Mouse (Mus musculus) thymus, adult 2 months (tissue): ENCODE measurements around the gene 1700122O11Rik. TPM values are rescaled to one million over a fixed set of nuclear protein-coding genes. Genes with fewer than 3 reads are reported as not detected.
A peak's percentile ranks its signal among the peaks of the same experiment; 100 is the strongest.

Experiments
- DNase-seq: peaks from one replicate; pipeline ENCODE4 v3.0.0; 2021
- H3K27ac ChIP-seq: fragments of 200-500 bp; 2 replicates; pipeline ENCODE4 v1.5.1; 2012; ENCODE audit warnings: low read length, control low read depth; ENCODE audit not compliant: control insufficient read depth, insufficient read depth
- H3K27me3 ChIP-seq: fragments of 200-500 bp; 2 replicates; pipeline ENCODE4 v1.6.1; 2012; ENCODE audit warnings: mild to moderate bottlenecking, low read length, moderate library complexity, mixed read lengths; ENCODE audit not compliant: control insufficient read depth, insufficient read depth
- H3K36me3 ChIP-seq: fragments of 200-500 bp; 2 replicates; pipeline ENCODE4 v1.6.1; 2012; ENCODE audit warnings: mild to moderate bottlenecking, low read length, moderate library complexity; ENCODE audit not compliant: control insufficient read depth, insufficient read depth
- H3K4me1 ChIP-seq: fragments of 200-500 bp; replicated peaks from 2 replicates; pipeline ENCODE4 v1.6.1; 2012; ENCODE audit warnings: low read length; ENCODE audit not compliant: control insufficient read depth, insufficient read depth
- H3K4me3 ChIP-seq: fragments of 200-500 bp; 2 replicates; pipeline ENCODE4 v1.5.1; 2012; ENCODE audit warnings: mild to moderate bottlenecking, low read length, control low read depth, moderate library complexity; ENCODE audit not compliant: control insufficient read depth, insufficient read depth
- CTCF ChIP-seq: fragments of 200-500 bp; IDR thresholded peaks from 2 replicates; pipeline ENCODE4 v1.5.1; 2012; ENCODE audit warnings: mild to moderate bottlenecking, control low read depth, low read length, moderate library complexity, borderline replicate concordance; ENCODE audit not compliant: control insufficient read depth, poor library complexity, insufficient read depth; ENCODE audit errors: extremely low read depth
- POLR2A ChIP-seq: fragments of 200-500 bp; IDR thresholded peaks from 2 replicates; pipeline ENCODE4 v1.6.1; 2012; ENCODE audit warnings: mild to moderate bottlenecking, low read length, control low read depth, moderate library complexity; ENCODE audit not compliant: control insufficient read depth, poor library complexity, insufficient read depth; ENCODE audit errors: extremely low read depth
- WGBS: fragments of 180-500 bp; shearing (Covaris S2); methylation state at CpG from one replicate; pipeline ENCODE4 v1.1.7; 2018; 5-methylcytosine and 5-hydroxymethylcytosine counted together
- polyA plus RNA-seq: library from polyadenylated mRNA; depleted of rRNA; stranded (reverse); fragments of >200 nt; gene quantifications from 2 replicates; pipeline ENCODE4 v1.2.3, GENCODE M21; 2012

The 1700122O11Rik gene
- polyA plus RNA-seq, 1 experiment, result not detected

DNA sequence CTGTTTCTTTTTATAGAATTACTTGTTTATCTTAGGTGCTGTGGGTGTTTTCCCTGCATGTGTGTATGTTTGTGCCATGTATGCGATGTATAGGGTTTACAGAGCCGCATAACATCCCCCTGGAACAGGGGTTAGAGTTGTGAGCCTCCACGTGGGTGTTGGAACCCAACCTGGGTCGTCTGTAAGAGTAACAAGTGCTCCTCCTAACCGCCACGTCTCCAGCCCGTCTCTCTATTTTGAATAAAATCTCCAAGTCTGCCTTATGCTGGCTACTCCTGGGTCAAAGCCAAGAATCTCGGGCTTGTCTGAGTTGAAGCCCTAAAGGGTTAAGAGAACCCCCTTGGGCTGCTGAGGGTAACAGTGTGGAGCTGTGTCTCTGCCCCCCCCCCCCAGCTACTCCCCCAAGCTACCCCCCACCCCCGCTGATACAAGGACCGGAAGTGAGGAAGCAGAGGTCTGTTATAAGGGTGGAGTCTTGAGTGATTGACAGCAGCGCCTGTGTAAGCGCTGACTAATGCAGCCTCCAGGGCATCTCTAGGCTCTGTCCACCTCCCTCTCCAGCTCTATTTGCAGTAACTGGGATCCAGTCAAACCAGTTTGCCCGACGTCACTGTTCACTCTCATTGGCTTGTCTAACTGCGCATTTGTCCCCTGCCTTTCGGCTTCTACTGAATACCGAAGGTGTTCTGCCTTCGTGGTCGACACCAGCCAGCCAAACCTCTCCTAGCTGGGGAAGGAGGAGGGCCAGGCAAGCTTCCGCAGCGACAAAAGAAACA is 36.3 kb downstream of the 1700122O11Rik start:
- WGBS, result 2% methylated on average over 21 of the region's 21 CpGs
- peak overlapping the region; percentile 54 for H3K4me3 ChIP-seq
- DNase-seq, result peak; percentile 66

DNA sequence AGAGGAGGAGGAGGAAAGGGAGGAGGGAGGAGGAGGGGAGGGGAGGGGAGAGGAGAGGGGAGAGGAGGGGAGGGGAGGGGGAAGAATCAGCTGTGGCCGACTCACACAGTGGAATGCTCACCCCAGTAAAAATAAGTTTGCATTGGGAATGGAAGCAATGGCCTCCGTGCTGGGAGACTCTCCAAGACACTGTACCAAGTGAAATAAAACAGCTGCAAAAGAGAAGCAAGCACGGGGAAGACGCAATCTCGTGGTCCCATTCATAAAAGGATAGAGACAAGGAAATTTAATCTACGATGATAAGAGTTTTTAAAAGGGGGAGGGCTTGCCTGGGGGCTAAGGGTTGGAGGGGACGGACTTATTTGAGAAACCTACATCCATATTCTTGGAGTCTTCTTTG is 36.9 kb downstream of the 1700122O11Rik start:
- TF ChIP-seq CTCF, result no peak
- TF ChIP-seq POLR2A, result no peak
- no peak for DNase-seq
- Histone ChIP-seq H3K27ac (no peak overlapping the region), H3K27me3 (no peaks in the 10 kb centered on the region), H3K36me3 (no peaks in the 10 kb centered on the region), H3K4me3 (no peak overlapping the region), H3K4me1 (peaks cover 21% of the 10 kb centered on the region)
- 15% methylated on average over 7 of the region's 7 CpGs for WGBS

More for the DNA sequence above, 36.3 kb downstream of the 1700122O11Rik start:
- H3K27me3 ChIP-seq, result no peaks in the 10 kb centered on the region
- peaks cover 21% of the 10 kb centered on the region for H3K4me1 ChIP-seq
- H3K36me3 ChIP-seq, result no peaks in the 10 kb centered on the region
- H3K27ac ChIP-seq, result peak overlapping the region; percentile 30
- no peak; the same call in 1 of the 2 replicates for TF ChIP-seq CTCF
- peak; percentile 30; the same call in 1 of the 2 replicates for TF ChIP-seq POLR2A

DNA sequence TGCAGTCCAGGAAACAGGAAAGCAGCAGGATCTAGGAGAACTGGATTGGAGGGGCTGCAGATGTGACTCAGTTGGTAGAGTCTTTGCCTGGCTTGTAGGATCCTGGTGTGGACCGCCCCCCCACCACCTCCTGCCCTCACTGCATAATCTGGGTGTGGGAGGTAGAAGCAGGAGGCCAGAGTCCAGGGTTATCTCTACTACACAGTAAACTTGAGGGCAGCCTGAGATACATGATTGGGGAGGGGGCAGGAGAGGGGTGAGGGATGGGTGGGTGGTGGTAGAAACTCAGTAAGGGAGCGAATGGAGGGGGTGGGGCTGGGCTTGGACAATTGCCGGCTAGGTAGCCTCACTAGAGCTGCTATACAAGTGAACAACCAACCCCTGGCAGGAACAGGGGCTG is 38.3 kb downstream of the 1700122O11Rik start:
- Histone ChIP-seq H3K4me3 (no peak overlapping the region), H3K27ac (no peak overlapping the region), H3K27me3 (no peaks in the 10 kb centered on the region), H3K4me1 (peaks cover 21% of the 10 kb centered on the region), H3K36me3 (no peaks in the 10 kb centered on the region)
- TF ChIP-seq CTCF (no peak), POLR2A (no peak)
- WGBS, result 93% methylated on average over 3 of the region's 3 CpGs
- no peak for DNase-seq

DNA sequence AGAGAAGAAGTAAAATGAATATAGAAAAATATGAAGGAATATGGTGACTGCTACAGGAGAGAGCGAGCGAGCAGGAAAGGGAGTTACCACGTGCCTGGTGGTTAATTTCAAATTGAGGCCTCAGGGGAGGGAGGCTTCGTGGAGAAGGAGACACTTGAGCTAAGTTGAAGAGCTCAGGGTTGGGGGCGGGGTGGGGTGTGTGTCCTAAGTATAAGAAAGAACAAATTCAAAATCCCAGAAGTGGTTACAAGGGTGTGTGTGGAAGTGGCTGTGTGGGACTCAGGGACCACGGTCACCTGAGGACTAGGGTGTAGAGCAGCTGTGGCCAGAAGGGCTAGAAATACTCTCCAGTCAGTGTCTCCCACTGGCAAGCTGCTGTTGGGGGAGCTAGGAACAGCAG is 38.7 kb downstream of the 1700122O11Rik start:
- H3K4me1 ChIP-seq, result peaks cover 21% of the 10 kb centered on the region
- TF ChIP-seq CTCF (no peak), POLR2A (no peak)
- H3K4me3 ChIP-seq, result no peak overlapping the region
- 58% methylated on average over 6 of the region's 6 CpGs for WGBS
- DNase-seq, result no peak
- no peaks in the 10 kb centered on the region for H3K36me3 ChIP-seq
- no peak overlapping the region for H3K27ac ChIP-seq
- H3K27me3 ChIP-seq, result no peaks in the 10 kb centered on the region

DNA sequence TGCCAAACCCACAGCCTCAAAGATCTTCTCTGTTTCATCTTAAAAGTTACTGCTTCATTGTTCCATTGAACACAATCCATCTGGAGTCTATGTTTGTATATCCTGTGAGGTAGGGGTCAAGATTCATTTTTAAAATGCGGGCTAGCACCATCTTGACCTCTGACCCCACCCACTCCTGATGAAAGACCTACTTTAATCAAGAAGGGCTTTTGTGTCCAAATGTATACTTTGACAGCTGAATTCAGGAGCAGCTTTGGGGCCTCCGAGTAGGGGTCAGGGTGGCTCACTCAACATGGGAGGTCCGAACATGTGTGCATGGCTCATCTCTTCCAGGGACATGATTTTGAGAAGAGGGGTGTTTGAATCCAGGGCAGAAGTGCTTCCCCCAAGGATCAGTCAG is 40.3 kb downstream of the 1700122O11Rik start:
- Histone ChIP-seq H3K27ac (no peak overlapping the region), H3K4me3 (no peak overlapping the region), H3K27me3 (no peaks in the 10 kb centered on the region), H3K36me3 (no peaks in the 10 kb centered on the region), H3K4me1 (peaks cover 21% of the 10 kb centered on the region)
- no peak for DNase-seq
- WGBS, result 97% methylated on average over 3 of the region's 3 CpGs
- TF ChIP-seq POLR2A (no peak), CTCF (no peak)

DNA sequence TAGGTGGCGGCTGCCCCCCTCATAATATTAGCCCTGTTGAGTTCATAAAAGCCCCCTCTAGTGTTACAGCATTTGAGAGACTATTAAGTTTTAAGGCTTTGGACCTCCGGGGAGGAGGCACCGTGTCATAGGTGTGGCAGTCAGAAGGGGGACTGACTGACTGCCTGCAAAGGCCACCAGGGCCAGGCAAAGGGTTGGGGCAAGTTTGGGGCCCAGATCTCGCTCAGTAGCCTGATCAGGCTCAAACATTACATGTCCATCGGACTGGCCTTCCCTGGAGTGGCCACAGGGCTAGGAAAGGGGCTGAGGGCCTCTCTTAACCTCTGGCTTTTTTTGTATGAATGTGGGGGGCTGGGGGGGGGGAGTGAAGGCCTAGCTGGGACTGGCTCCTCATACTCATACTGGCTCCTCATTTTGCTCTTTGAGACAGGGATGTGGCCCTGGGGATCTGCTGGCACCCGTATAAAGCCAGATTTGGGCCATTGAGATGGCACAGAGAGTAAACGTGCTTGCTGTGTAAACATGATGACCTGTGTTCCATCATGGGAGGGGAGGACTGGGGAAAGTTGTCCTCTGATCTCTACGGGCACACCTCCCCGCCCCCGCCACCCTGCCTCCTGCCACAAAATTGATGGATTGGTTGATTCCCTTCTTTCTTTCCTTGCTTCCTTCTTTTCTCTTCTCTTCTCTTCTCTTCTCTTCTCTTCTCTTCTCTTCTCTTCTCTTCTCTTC is 47.5 kb downstream of the 1700122O11Rik start:
- peak overlapping the region; percentile 42; the same call in 1 of the 2 replicates for H3K27ac ChIP-seq
- TF ChIP-seq POLR2A, result no peak
- TF ChIP-seq CTCF, result no peak
- no peak for DNase-seq
- H3K4me1 ChIP-seq, result peaks cover 30% of the 10 kb centered on the region
- no peaks in the 10 kb centered on the region for H3K36me3 ChIP-seq
- 70% methylated on average over 10 of the region's 10 CpGs for WGBS
- no peak overlapping the region for H3K4me3 ChIP-seq
- H3K27me3 ChIP-seq, result no peaks in the 10 kb centered on the region
